Mouse (Mus musculus): ENCODE measurements at regions not wholly inside any gene's neighbourhood (a gene's known extent, or its start where the extent isn't known, plus 50 kb on each side); places are given as distances from the start of the nearest gene placed in this dataset.

- no peak for TF ChIP-seq GATA1 (IDR thresholded peaks at IDR 0.05; ENCODE audit: borderline replicate concordance, low read length)
- TF ChIP-seq FLI1 (IDR thresholded peaks at IDR 0.05; ENCODE audit: low read length) = no peak
Observed at GRCm38 (mm10) chr3:101670561-101671001, 66.1 kb upstream of the Atp1a1 start.
